Mouse (Mus musculus): Measurements from ENCODE around the gene Ncor2. TPM values are rescaled to one million over a fixed set of nuclear protein-coding genes. Genes with fewer than 3 reads are reported as not detected.
A peak's percentile ranks its signal among the peaks of the same experiment; 100 is the strongest.

Gene Ncor2
- total and polyA plus RNA-seq, 3 experiments: 5.0 to 46.8 TPM; not detected in 1

GRCm38 (mm10) chr5:125136996-125137671 is 41.9 kb downstream of the Ncor2 start:
- H3K9me3 ChIP-seq (replicated peaks; ENCODE audit: insufficient read depth, low read length): no peaks in the 10 kb centered on the region
- peaks cover 0 to 40% of the 10 kb centered on the region in 2 experiments; a peak in 3 of 4 replicates for H3K4me1 ChIP-seq (ENCODE audit: control insufficient read depth in 1 of 2, insufficient read depth in 2 of 2, low read length in 2 of 2)
- peaks cover 0 to 12% of the 10 kb centered on the region in 2 experiments; a peak in 2 of 4 replicates for H3K36me3 ChIP-seq (ENCODE audit: control insufficient read depth in 1 of 2, insufficient read depth in 2 of 2, low read length in 2 of 2)
- TF ChIP-seq CTCF (IDR thresholded peaks at IDR 0.05 in 2 of 3, conservative IDR thresholded peaks at IDR 0.05 in 1 of 3; ENCODE audit: control insufficient read depth in 1 of 3, insufficient read depth in 1 of 3, low read depth in 2 of 3, low read length in 3 of 3, poor library complexity in 1 of 3, severe bottlenecking in 1 of 3) (no peak), HCFC1 (IDR thresholded peaks at IDR 0.05; ENCODE audit: low read depth, low read length) (no peak), SIN3A (IDR thresholded peaks at IDR 0.05; ENCODE audit: low read length) (0 out of 2 replicates have a peak, but pooled peaks have one; percentile 22)
- no peak overlapping the region for H3K9ac ChIP-seq (ENCODE audit: control insufficient read depth, low read depth, low read length, poor library complexity, severe bottlenecking)
- H3K79me2 ChIP-seq (ENCODE audit: control insufficient read depth, insufficient read depth, low read length, poor library complexity): peaks cover 52% of the 10 kb centered on the region
- H3K4me3 ChIP-seq (ENCODE audit: control insufficient read depth in 1 of 2, insufficient read depth in 1 of 2, low read depth in 2 of 2, low read length in 2 of 2): no peak overlapping the region
- peak; percentile 59 for DNase-seq (ENCODE audit: low read depth, low spot score)
- H3K27ac ChIP-seq (ENCODE audit: control insufficient read depth, low read depth, low read length): no peak overlapping the region
- H3K27me3 ChIP-seq (ENCODE audit: control insufficient read depth in 1 of 2, insufficient read depth in 2 of 2, low read length in 2 of 2): no peaks in the 10 kb centered on the region

- H3K79me2 ChIP-seq (ENCODE audit: control insufficient read depth, insufficient read depth, low read length, poor library complexity): peaks cover 50% of the 10 kb centered on the region
- peaks cover 0 to 33% of the 10 kb centered on the region in 2 experiments; a peak in 3 of 4 replicates for H3K4me1 ChIP-seq (ENCODE audit: control insufficient read depth in 1 of 2, insufficient read depth in 2 of 2, low read length in 2 of 2)
- TF ChIP-seq POLR2AphosphoS5 (IDR thresholded peaks at IDR 0.05; ENCODE audit: borderline replicate concordance, low read depth, low read length) (no peak), NELFE (IDR thresholded peaks at IDR 0.05; ENCODE audit: low read depth, low read length) (no peak), JUND (IDR thresholded peaks at IDR 0.05; ENCODE audit: low read depth, low read length) (no peak), SMC3 (IDR thresholded peaks at IDR 0.05; ENCODE audit: low read depth, low read length) (no peak), ZNF384 (IDR thresholded peaks at IDR 0.05; ENCODE audit: low read depth, low read length) (no peak), ZC3H11A (IDR thresholded peaks at IDR 0.05; ENCODE audit: low read depth, low read length) (no peak), ETS1 (IDR thresholded peaks at IDR 0.05; ENCODE audit: low read depth, low read length) (no peak), MAZ (IDR thresholded peaks at IDR 0.05; ENCODE audit: low read depth, low read length) (no peak), ELF1 (IDR thresholded peaks at IDR 0.05; ENCODE audit: low read depth, low read length) (no peak), USF2 (IDR thresholded peaks at IDR 0.05; ENCODE audit: borderline replicate concordance in 1 of 2, insufficient read depth in 1 of 2, low read depth in 1 of 2, low read length in 2 of 2) (no peak), TCF12 (IDR thresholded peaks at IDR 0.05; ENCODE audit: low read depth, low read length) (no peak), ZMIZ1 (IDR thresholded peaks at IDR 0.05; ENCODE audit: low read depth, low read length) (no peak), BHLHE40 (IDR thresholded peaks at IDR 0.05; ENCODE audit: borderline replicate concordance, low read depth, low read length) (no peak)
- H3K36me3 ChIP-seq (ENCODE audit: control insufficient read depth in 1 of 2, insufficient read depth in 2 of 2, low read length in 2 of 2): peaks cover 0 to 6% of the 10 kb centered on the region in 2 experiments; a peak in 2 of 4 replicates
- H3K4me3 ChIP-seq (ENCODE audit: control insufficient read depth in 1 of 2, insufficient read depth in 1 of 2, low read depth in 2 of 2, low read length in 2 of 2): no peak overlapping the region
- no peak overlapping the region for H3K27ac ChIP-seq (ENCODE audit: control insufficient read depth, low read depth, low read length)
- no peaks in the 10 kb centered on the region for H3K9me3 ChIP-seq (replicated peaks; ENCODE audit: insufficient read depth, low read length)
- DNase-seq (ENCODE audit: low read depth, low spot score): no peak
- H3K27me3 ChIP-seq (ENCODE audit: control insufficient read depth in 1 of 2, insufficient read depth in 2 of 2, low read length in 2 of 2): no peaks in the 10 kb centered on the region
- no peak overlapping the region for H3K9ac ChIP-seq (ENCODE audit: control insufficient read depth, low read depth, low read length, poor library complexity, severe bottlenecking)
These were observed 42.6 kb downstream of the Ncor2 start for GRCm38 (mm10) chr5:125136296-125136995.
